Mouse (Mus musculus): ENCODE data around the gene Erbb4.

Erbb4 gene

GRCm38 (mm10) chr1:68517820-68518219, 590.0 kb downstream of the Erbb4 start:
- in situ Hi-C loops (cut with MboI, MseI): no loop called here

- in situ Hi-C loops (cut with MboI, MseI): no loop called here
These were observed 604.0 kb downstream of the Erbb4 start for GRCm38 (mm10) chr1:68503873-68504272.

GRCm38 (mm10) chr1:68501561-68501960, 606.3 kb downstream of the Erbb4 start:
- in situ Hi-C loops (cut with MboI, MseI): no loop called here

- in situ Hi-C loops (cut with MboI, MseI): no loop called here
These were observed 641.4 kb downstream of the Erbb4 start for GRCm38 (mm10) chr1:68466390-68466960.

- in situ Hi-C loops (cut with MboI, MseI): no loop called here
These were observed 656.6 kb downstream of the Erbb4 start for GRCm38 (mm10) chr1:68451274-68451673.

GRCm38 (mm10) chr1:68424336-68424983, 683.4 kb downstream of the Erbb4 start:
- in situ Hi-C loops (cut with MboI, MseI): no loop called here

- in situ Hi-C loops (cut with MboI, MseI): no loop called here
These were observed 706.7 kb downstream of the Erbb4 start for GRCm38 (mm10) chr1:68401204-68401603.

GRCm38 (mm10) chr1:68371531-68371930, 736.3 kb downstream of the Erbb4 start:
- in situ Hi-C loops (cut with MboI, MseI): no loop called here

GRCm38 (mm10) chr1:68333714-68334113, 774.1 kb downstream of the Erbb4 start:
- in situ Hi-C loops (cut with MboI, MseI): no loop called here

- in situ Hi-C loops (cut with MboI, MseI): no loop called here
These were observed 802.0 kb downstream of the Erbb4 start for GRCm38 (mm10) chr1:68305813-68306212.

GRCm38 (mm10) chr1:68284443-68284842, 823.4 kb downstream of the Erbb4 start:
- in situ Hi-C loops (cut with MboI, MseI): no loop called here

GRCm38 (mm10) chr1:68275819-68276218, 832.0 kb downstream of the Erbb4 start:
- in situ Hi-C loops (cut with MboI, MseI): no loop called here

GRCm38 (mm10) chr1:68178580-68178979, 929.3 kb downstream of the Erbb4 start:
- in situ Hi-C loops (cut with MboI, MseI): no loop called here

- in situ Hi-C loops (cut with MboI, MseI): no loop called here
These were observed 952.6 kb downstream of the Erbb4 start for GRCm38 (mm10) chr1:68155253-68155652.

- in situ Hi-C loops (cut with MboI, MseI): no loop called here
These were observed 957.3 kb downstream of the Erbb4 start for GRCm38 (mm10) chr1:68150572-68150971.

GRCm38 (mm10) chr1:68142562-68143350, 965.1 kb downstream of the Erbb4 start:
- in situ Hi-C loops (cut with MboI, MseI): no loop called here

GRCm38 (mm10) chr1:68134943-68135342, 972.9 kb downstream of the Erbb4 start:
- in situ Hi-C loops (cut with MboI, MseI): no loop called here

- in situ Hi-C loops (cut with MboI, MseI): no loop called here
These were observed 973.4 kb downstream of the Erbb4 start for GRCm38 (mm10) chr1:68134450-68134849.

- in situ Hi-C loops (cut with MboI, MseI): no loop called here
These were observed 984.3 kb downstream of the Erbb4 start for GRCm38 (mm10) chr1:68123541-68123940.

- in situ Hi-C loops (cut with MboI, MseI): no loop called here
These were observed 987.5 kb downstream of the Erbb4 start for GRCm38 (mm10) chr1:68120364-68120763.

GRCm38 (mm10) chr1:68115721-68116120, 992.1 kb downstream of the Erbb4 start:
- in situ Hi-C loops (cut with MboI, MseI): no loop called here

- in situ Hi-C loops (cut with MboI, MseI): no loop called here
These were observed 1001.4 kb downstream of the Erbb4 start for GRCm38 (mm10) chr1:68106543-68106860.
